ENCODE assay signal across 24 mouse cellular contexts in the genomic region with DNA sequence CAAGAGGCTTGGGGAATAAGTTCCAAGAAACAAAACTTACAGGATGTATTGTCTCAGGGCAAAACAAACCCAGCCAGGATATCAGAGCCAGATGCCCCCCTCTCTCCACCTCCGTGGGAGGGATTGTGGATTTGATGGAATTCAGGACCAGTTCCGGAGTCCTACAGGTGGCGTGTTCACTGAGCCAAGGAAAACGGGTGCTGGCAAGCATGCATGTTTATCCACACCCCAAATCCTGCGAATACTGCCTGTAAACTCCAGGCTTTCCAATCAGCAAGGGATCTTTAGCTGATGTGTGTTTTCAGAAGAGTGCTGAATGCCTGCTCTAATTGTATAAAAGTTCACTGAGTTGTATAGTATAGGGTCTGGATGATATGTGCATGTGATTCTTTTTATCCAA.
DNase-seq lines count a peak whose midpoint lies in the region; ATAC-seq and TF ChIP-seq lines count a peak whose summit lies in the region.
"Had no signal": no experiment of that assay in that cellular context is flagged by ENCODE, and none has a peak within 500 bp of the region (broad histone marks: within the 10 kb centered on the region; RNA-seq: fewer than 3 reads in every experiment).

No protein-coding gene starts in this region.

- H3K9ac ChIP-seq in forebrain, embryonic 14.5 days (ENCODE audit: low read length): no peak overlapping the region
- no peak overlapping the region for H3K9ac ChIP-seq in forebrain, embryonic 15.5 days (replicated peaks)
- no peak overlapping the region for H3K9ac ChIP-seq in kidney, postnatal 0 days (ENCODE audit: low read depth, low read length)
- H3K9ac ChIP-seq: embryonic facial prominence, embryonic 15.5 days; forebrain, embryonic 13.5 days; hindbrain, embryonic 12.5 days; hindbrain, embryonic 15.5 days had no signal

- TF ChIP-seq CTCF in kidney, postnatal 0 days (IDR thresholded peaks at IDR 0.05; ENCODE audit: low read depth): 0 out of 2 replicates have a peak, but pooled peaks have one; percentile 3
- TF ChIP-seq CTCF in kidney, adult 2 months (conservative IDR thresholded peaks at IDR 0.05; ENCODE audit: insufficient read depth, insufficient read length, low read depth, low read length): no peak

- no peaks in the 10 kb centered on the region for H3K9me3 ChIP-seq in forebrain, embryonic 14.5 days (replicated peaks; ENCODE audit: control insufficient read depth, low read length)
- no peaks in the 10 kb centered on the region for H3K9me3 ChIP-seq in forebrain, embryonic 15.5 days
- no peaks in the 10 kb centered on the region for H3K9me3 ChIP-seq in kidney, postnatal 0 days (replicated peaks; ENCODE audit: low read length)
- H3K9me3 ChIP-seq: embryonic facial prominence, embryonic 15.5 days; forebrain, embryonic 13.5 days; hindbrain, embryonic 12.5 days; hindbrain, embryonic 15.5 days had no signal

- H3K27me3 ChIP-seq in forebrain, embryonic 14.5 days (replicated peaks; ENCODE audit: control insufficient read depth, insufficient read depth, low read length): peaks cover 15% of the 10 kb centered on the region
- H3K27me3 ChIP-seq in forebrain, embryonic 15.5 days: peaks cover 20% of the 10 kb centered on the region
- no peaks in the 10 kb centered on the region for H3K27me3 ChIP-seq in kidney, postnatal 0 days (ENCODE audit: insufficient read depth, low read length)
- no peaks in the 10 kb centered on the region for H3K27me3 ChIP-seq in kidney, adult 2 months (replicated peaks; ENCODE audit: control insufficient read depth, insufficient read depth, low read length)

- WGBS in forebrain, embryonic 14.5 days: 49% methylated on average over 5 of the region's 5 CpGs
- WGBS in forebrain, embryonic 15.5 days: 46% methylated on average over 5 of the region's 5 CpGs
- 15% methylated on average over 5 of the region's 5 CpGs for WGBS in kidney, postnatal 0 days
- 25% methylated on average over 5 of the region's 5 CpGs for WGBS in kidney, adult 2 months

- no peak for ATAC-seq in forebrain, embryonic 14.5 days
- ATAC-seq in forebrain, embryonic 15.5 days (replicated peaks): no peak
- no peak for ATAC-seq in kidney, postnatal 0 days (replicated peaks; ENCODE audit: low FRiP score, low read depth)
- ATAC-seq: forebrain, embryonic 13.5 days; intestine, postnatal 0 days had no signal

- H3K36me3 ChIP-seq in forebrain, embryonic 14.5 days (ENCODE audit: control insufficient read depth, insufficient read depth, low read length): no peaks in the 10 kb centered on the region
- H3K36me3 ChIP-seq in forebrain, embryonic 15.5 days: no peaks in the 10 kb centered on the region
- H3K36me3 ChIP-seq in kidney, postnatal 0 days (ENCODE audit: insufficient read depth, low read length): no peaks in the 10 kb centered on the region
- no peaks in the 10 kb centered on the region for H3K36me3 ChIP-seq in kidney, adult 2 months (ENCODE audit: control insufficient read depth, insufficient read depth, low read length)
- H3K36me3 ChIP-seq: embryonic facial prominence, embryonic 15.5 days; G1E; hindbrain, embryonic 12.5 days; hindbrain, embryonic 15.5 days had no signal

- H3K4me2 ChIP-seq in forebrain, embryonic 14.5 days (ENCODE audit: low read length): no peak overlapping the region
- H3K4me2 ChIP-seq in forebrain, embryonic 15.5 days (replicated peaks): no peak overlapping the region
- no peak overlapping the region for H3K4me2 ChIP-seq in kidney, postnatal 0 days (ENCODE audit: low read length)
- H3K4me2 ChIP-seq: embryonic facial prominence, embryonic 15.5 days; forebrain, embryonic 13.5 days; heart, embryonic 11.5 days; hindbrain, embryonic 12.5 days; hindbrain, embryonic 15.5 days had no signal

- DNase-seq in forebrain, embryonic 14.5 days (ENCODE audit: low spot score): peak; percentile 57
- DNase-seq in kidney, postnatal 0 days (ENCODE audit: low spot score): no peak
- DNase-seq in kidney, adult 2 months: no peak
- DNase-seq in brain, adult 2 months (ENCODE audit: low read depth, low spot score): peak; percentile 16
- DNase-seq in thymus, postnatal 36 days: no peak
- DNase-seq in cerebellum, postnatal 4 days (ENCODE audit: low spot score in 2 of 2): no peak
- DNase-seq: adrenal gland, adult 2 months; adrenal gland, postnatal 14 days; B cell, adult 2 months; cerebellum, adult 18-20 months; cerebellum, adult 9-10 months; cerebellum, postnatal 25 days; embryo, embryonic 11 days; gastrocnemius, adult 2 months; gastrocnemius, postnatal 14 days; heart, adult 11 months had no signal

- no peak overlapping the region for H3K27ac ChIP-seq in forebrain, embryonic 14.5 days (ENCODE audit: low read depth, low read length)
- H3K27ac ChIP-seq in forebrain, embryonic 15.5 days (replicated peaks): no peak overlapping the region
- no peak overlapping the region for H3K27ac ChIP-seq in kidney, postnatal 0 days
- no peak overlapping the region for H3K27ac ChIP-seq in kidney, adult 2 months (ENCODE audit: insufficient read depth, low read depth, low read length)
- H3K27ac ChIP-seq: embryonic facial prominence, embryonic 15.5 days; forebrain, embryonic 13.5 days; gastrocnemius, adult 2 months; hindbrain, embryonic 12.5 days; hindbrain, embryonic 15.5 days had no signal

- no peak for TF ChIP-seq POLR2A in kidney, adult 2 months (IDR thresholded peaks at IDR 0.05; ENCODE audit: low read depth, low read length)

- H3K4me1 ChIP-seq in forebrain, embryonic 14.5 days (ENCODE audit: control insufficient read depth, insufficient read depth, low read length): no peaks in the 10 kb centered on the region
- no peaks in the 10 kb centered on the region for H3K4me1 ChIP-seq in forebrain, embryonic 15.5 days
- no peaks in the 10 kb centered on the region; the same call in 1 of the 2 replicates for H3K4me1 ChIP-seq in kidney, postnatal 0 days (replicated peaks; ENCODE audit: insufficient read depth, low read length)
- H3K4me1 ChIP-seq in kidney, adult 2 months (ENCODE audit: control insufficient read depth, insufficient read depth, low read length): no peaks in the 10 kb centered on the region
- H3K4me1 ChIP-seq: forebrain, embryonic 13.5 days; hindbrain, embryonic 12.5 days; hindbrain, embryonic 15.5 days had no signal

- H3K4me3 ChIP-seq in forebrain, embryonic 14.5 days (ENCODE audit: low read depth, low read length): no peak overlapping the region
- no peak overlapping the region for H3K4me3 ChIP-seq in forebrain, embryonic 15.5 days
- H3K4me3 ChIP-seq in kidney, postnatal 0 days (replicated peaks; ENCODE audit: low read depth, low read length): no peak overlapping the region
- H3K4me3 ChIP-seq in kidney, adult 2 months (ENCODE audit: insufficient read depth, low read depth, low read length): no peak overlapping the region
- H3K4me3 ChIP-seq: embryonic facial prominence, embryonic 15.5 days; forebrain, embryonic 13.5 days; gastrocnemius, adult 2 months; hindbrain, embryonic 12.5 days; hindbrain, embryonic 15.5 days had no signal

Comparison
In these comparisons a context has a peak if more than half of its experiments do, and no peak if none do; other contexts are left out.
1. DNase-seq: peak in forebrain, embryonic 14.5 days (single experiment) and brain, adult 2 months (single experiment); none in kidney, postnatal 0 days (single experiment), kidney, adult 2 months (single experiment), thymus, postnatal 36 days (0 of 2) and cerebellum, postnatal 4 days (0 of 2).